Mouse (Mus musculus) midbrain, embryonic 14.5 days (tissue): ENCODE results near the gene Olfr52. TPM values are rescaled to one million over a fixed set of nuclear protein-coding genes. Genes with fewer than 3 reads are reported as not detected.
"Not testable (repeated sequence)": the region's sequence is repeated elsewhere in the genome, so short reads cannot be mapped to it uniquely, and the experiment has no call there.

Experiments used
- ATAC-seq: fragments of 200-750 bp; cut with Nextera tagmentation; 2 replicates; pipeline ENCODE4 v1.8.0; 2017; ENCODE audit warnings: moderate number of reproducible peaks, moderate library complexity; ENCODE audit not compliant: low FRiP score, low TSS enrichment
- DNase-seq: peaks from one replicate; pipeline ENCODE4 v3.0.0-alpha.2; 2015
- H3K27ac ChIP-seq: fragments of 300-500 bp; sonication (generic); replicated peaks from 2 replicates; pipeline ENCODE4 v1.5.1; 2014; ENCODE audit warnings: mild to moderate bottlenecking, low read depth, low read length, moderate library complexity
- H3K27me3 ChIP-seq: fragments of 300-500 bp; sonication (generic); 2 replicates; pipeline ENCODE4 v1.6.1; 2014; ENCODE audit warnings: low read length, control low read depth, mixed read lengths; ENCODE audit not compliant: control insufficient read depth, insufficient read depth
- H3K36me3 ChIP-seq: fragments of 300-500 bp; sonication (generic); 2 replicates; pipeline ENCODE4 v1.6.1; 2014; ENCODE audit warnings: low read length, control low read depth; ENCODE audit not compliant: control insufficient read depth, insufficient read depth
- H3K4me1 ChIP-seq: fragments of 300-500 bp; sonication (generic); 2 replicates; pipeline ENCODE4 v1.6.1; 2014; ENCODE audit warnings: mild to moderate bottlenecking, antibody characterized with exemption, low read length, control low read depth; ENCODE audit not compliant: control insufficient read depth, insufficient read depth
- H3K4me2 ChIP-seq: fragments of 300-500 bp; sonication (generic); 2 replicates; pipeline ENCODE4 v1.6.1; 2014; ENCODE audit warnings: mild to moderate bottlenecking, low read length, moderate library complexity
- H3K4me3 ChIP-seq: fragments of 300-500 bp; sonication (generic); replicated peaks from 2 replicates; pipeline ENCODE4 v1.5.1; 2014; ENCODE audit warnings: low read depth, low read length
- H3K9ac ChIP-seq: fragments of 300-500 bp; sonication (generic); replicated peaks from 2 replicates; pipeline ENCODE4 v1.6.1; 2014; ENCODE audit warnings: mild to moderate bottlenecking, low read length, moderate library complexity
- H3K9me3 ChIP-seq: fragments of 300-500 bp; sonication (generic); 2 replicates; pipeline ENCODE4 v1.6.1; 2016; ENCODE audit warnings: low read length, control low read depth, mixed read lengths; ENCODE audit not compliant: control insufficient read depth
- WGBS: fragments of 180-500 bp; shearing (Covaris S2); extraction: QIAGEN DNeasy Blood & Tissue Kit; methylation state at CpG from one replicate; pipeline ENCODE4 v1.1.7; 2014; 5-methylcytosine and 5-hydroxymethylcytosine counted together
- polyA plus RNA-seq: library from polyadenylated mRNA; unstranded; fragments of >200 nt; fragmentation: Nextera tagmentation; extraction: Ambion mirVana; gene quantifications from 2 replicates; pipeline ENCODE4 v1.2.1, GENCODE M21; 2014

Olfr52 gene
- polyA plus RNA-seq: not detected in 2 replicates

DNA sequence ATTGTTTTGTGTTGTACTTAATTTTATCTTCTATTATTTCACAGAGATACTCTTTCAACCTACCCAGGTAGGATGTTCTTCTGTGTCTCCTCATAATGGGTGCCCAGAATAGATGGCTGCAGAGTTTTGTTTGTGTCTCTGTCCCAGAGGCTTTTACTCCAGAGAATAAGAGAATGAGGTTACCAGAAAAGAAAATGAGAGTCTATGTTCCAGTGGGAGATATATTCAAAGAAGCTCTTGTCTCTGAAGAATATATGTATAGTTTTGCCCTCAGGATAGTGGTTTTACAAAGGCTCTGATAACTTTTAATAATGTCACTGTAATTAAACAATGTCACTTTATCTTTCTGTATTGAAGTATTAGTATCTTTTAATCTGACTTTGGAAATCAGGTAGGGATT, at the start of gene Olfr52:
TSS of gene Olfr52 (minus strand) at position 101 of the 400 bp plus-strand sequence.
- H3K9ac ChIP-seq: no peak within 1 kb of the TSS
- ATAC-seq: no peak
- H3K27ac ChIP-seq: no peak within 1 kb of the TSS

GRCm38 (mm10) chr2:86231301-86231700, 45.8 kb upstream of the Olfr52 start, which contains the start of gene Olfr1047:
Gene Olfr1047 (minus strand): TSS chr2:86231401.
- H3K4me3 ChIP-seq: no peak within 1 kb of the TSS
- ATAC-seq (no peak), DNase-seq (no peak)
- H3K9me3 ChIP-seq: no peaks in the 10 kb centered on the region
- no peak within 1 kb of the TSS for H3K4me2 ChIP-seq
- no peaks in the 10 kb centered on the region for H3K4me1 ChIP-seq
- no peak within 1 kb of the TSS for H3K9ac ChIP-seq
- no peaks in the 10 kb centered on the region for H3K27me3 ChIP-seq
- H3K36me3 ChIP-seq: no peaks in the 10 kb centered on the region
- H3K27ac ChIP-seq: no peak within 1 kb of the TSS
- WGBS: 91% methylated on average over 1 of the region's 1 CpGs

More for the DNA sequence above, at the start of gene Olfr52:
- H3K36me3 ChIP-seq: no peaks in the 10 kb centered on the region
- no peaks in the 10 kb centered on the region for H3K4me1 ChIP-seq
- no peaks in the 10 kb centered on the region for H3K27me3 ChIP-seq
- no peaks in the 10 kb centered on the region for H3K9me3 ChIP-seq
- DNase-seq: no peak
- no peak within 1 kb of the TSS for H3K4me2 ChIP-seq
- H3K4me3 ChIP-seq: no peak within 1 kb of the TSS

DNA sequence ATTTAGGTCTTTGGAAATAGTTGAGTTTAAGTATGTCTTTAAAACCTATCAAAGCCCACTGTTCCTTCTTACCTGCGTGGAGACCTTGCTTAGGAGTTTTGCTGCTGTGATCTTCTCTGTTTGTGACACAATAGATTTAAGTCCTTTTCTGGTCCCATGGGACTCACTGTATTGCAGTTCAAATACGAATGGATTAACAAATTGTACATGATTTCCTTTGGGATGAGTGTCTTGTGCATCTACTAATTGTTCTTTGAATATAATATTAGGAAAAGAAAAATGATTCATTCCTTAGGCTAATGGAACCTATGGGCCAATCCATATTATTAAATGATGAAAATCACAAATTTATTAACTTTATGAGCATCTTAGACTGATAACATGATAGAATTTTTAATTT, 33.7 kb upstream of the Olfr52 start, which contains the start of gene Olfr1046:
TSS of gene Olfr1046 (minus strand) at position 101 of the 400 bp plus-strand sequence.
- H3K9ac ChIP-seq: no peak within 1 kb of the TSS
- 79% methylated on average over 2 of the region's 2 CpGs for WGBS
- no peak within 1 kb of the TSS for H3K4me3 ChIP-seq
- H3K4me1 ChIP-seq: no peaks in the 10 kb centered on the region
- no peaks in the 10 kb centered on the region for H3K27me3 ChIP-seq
- no peak within 1 kb of the TSS for H3K4me2 ChIP-seq
- no peak within 1 kb of the TSS for H3K27ac ChIP-seq
- H3K36me3 ChIP-seq: no peaks in the 10 kb centered on the region
- DNase-seq: no peak
- H3K9me3 ChIP-seq: no peaks in the 10 kb centered on the region
- no peak for ATAC-seq

GRCm38 (mm10) chr2:86202909-86203308, 17.4 kb upstream of the Olfr52 start, which contains the start of gene Olfr1045:
Gene Olfr1045 (minus strand): TSS chr2:86203009.
- no peaks in the 10 kb centered on the region for H3K36me3 ChIP-seq
- no peaks in the 10 kb centered on the region for H3K9me3 ChIP-seq
- no peak within 1 kb of the TSS for H3K9ac ChIP-seq
- no peak for DNase-seq
- H3K27me3 ChIP-seq: no peaks in the 10 kb centered on the region
- H3K4me3 ChIP-seq: no peak within 1 kb of the TSS
- no peak within 1 kb of the TSS for H3K4me2 ChIP-seq
- no peak within 1 kb of the TSS for H3K27ac ChIP-seq
- H3K4me1 ChIP-seq: no peaks in the 10 kb centered on the region
- no peak for ATAC-seq

DNA sequence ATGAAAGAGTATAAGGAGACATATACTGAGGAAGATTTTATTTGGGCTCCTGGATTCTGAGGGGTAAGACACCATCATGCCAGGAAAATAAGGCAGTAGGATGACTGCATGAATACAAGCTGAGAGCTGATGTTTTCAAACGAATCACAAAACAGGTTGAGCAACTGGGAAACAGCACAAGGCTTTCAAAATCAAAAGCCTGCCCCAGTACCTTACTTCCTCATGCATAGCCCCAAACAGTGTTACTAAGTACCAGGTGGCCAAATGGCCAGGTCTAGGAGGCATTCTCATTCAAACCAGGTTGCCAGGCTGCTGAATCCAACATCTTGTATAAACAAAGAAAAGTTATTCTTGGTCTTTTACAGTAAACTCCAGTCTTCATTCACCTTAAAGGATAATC, 10.4 kb upstream of the Olfr52 start:
- Histone ChIP-seq H3K4me3 (no peak overlapping the region), H3K27ac (no peak overlapping the region), H3K4me2 (no peak overlapping the region), H3K9ac (no peak overlapping the region), H3K27me3 (no peaks in the 10 kb centered on the region), H3K9me3 (no peaks in the 10 kb centered on the region), H3K4me1 (no peaks in the 10 kb centered on the region), H3K36me3 (no peaks in the 10 kb centered on the region)
- ATAC-seq: no peak
- WGBS: 51% methylated on average over 1 of the region's 1 CpGs
- DNase-seq: no peak

DNA sequence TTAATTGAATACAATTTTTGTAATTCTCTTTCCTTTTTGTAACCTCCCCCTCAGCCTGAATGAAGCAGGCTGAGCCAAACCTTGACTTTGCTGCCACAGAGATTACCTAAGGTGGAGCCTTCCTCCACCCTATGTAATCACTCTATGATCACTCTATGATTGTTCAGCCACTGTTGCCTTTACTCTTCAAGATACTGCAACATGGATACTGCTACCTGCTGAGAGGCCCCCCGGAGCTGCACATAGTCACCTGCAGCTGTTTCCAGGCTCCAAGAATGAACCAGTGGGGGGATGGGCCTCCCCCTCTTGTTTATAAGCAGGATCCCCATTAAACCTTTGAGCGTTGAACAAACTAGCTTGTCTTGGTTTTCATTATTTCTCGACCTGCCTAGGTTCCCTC, 5.5 kb downstream of the Olfr52 start:
- Histone ChIP-seq H3K27me3 (no peaks in the 10 kb centered on the region), H3K9ac (no peak overlapping the region), H3K36me3 (no peaks in the 10 kb centered on the region), H3K27ac (no peak overlapping the region), H3K4me2 (no peak overlapping the region), H3K9me3 (no peaks in the 10 kb centered on the region), H3K4me3 (no peak overlapping the region), H3K4me1 (no peaks in the 10 kb centered on the region)
- 80% methylated on average over 3 of the region's 3 CpGs for WGBS
- ATAC-seq: no peak
- DNase-seq: no peak

GRCm38 (mm10) chr2:86177720-86178119, 7.8 kb downstream of the Olfr52 start, which contains the start of gene Olfr1044:
Gene Olfr1044 (minus strand): TSS chr2:86177820.
- Histone ChIP-seq H3K9ac (no peak within 1 kb of the TSS), H3K27me3 (no peaks in the 10 kb centered on the region), H3K27ac (no peak within 1 kb of the TSS), H3K4me2 (no peak within 1 kb of the TSS), H3K36me3 (no peaks in the 10 kb centered on the region), H3K9me3 (no peaks in the 10 kb centered on the region), H3K4me3 (no peak within 1 kb of the TSS), H3K4me1 (no peaks in the 10 kb centered on the region)
- no peak for ATAC-seq
- no peak for DNase-seq

DNA sequence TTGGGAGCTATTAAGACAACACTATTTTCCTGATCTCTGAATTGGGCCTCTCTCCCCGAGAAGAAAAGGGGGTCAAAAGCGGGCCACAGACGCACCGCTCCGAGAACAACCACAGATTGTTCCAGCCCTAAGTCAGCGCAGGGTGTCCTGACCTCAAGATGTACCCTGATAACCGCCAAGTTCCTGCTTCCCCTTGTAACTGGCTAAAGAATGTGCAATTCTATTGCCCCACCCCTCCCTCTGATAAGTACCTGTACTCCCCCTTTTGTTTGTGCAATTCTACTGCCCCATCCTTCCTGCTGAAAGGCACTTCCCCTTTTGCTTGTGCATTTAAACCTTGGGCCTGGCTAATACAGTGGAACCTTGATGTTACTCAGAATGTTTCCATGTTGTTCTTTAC, 10.1 kb downstream of the Olfr52 start:
- not testable (repeated sequence) for H3K36me3 ChIP-seq, ATAC-seq, H3K4me1 ChIP-seq, H3K4me2 ChIP-seq, H3K4me3 ChIP-seq, DNase-seq, H3K9ac ChIP-seq, H3K27ac ChIP-seq, H3K9me3 ChIP-seq, H3K27me3 ChIP-seq
- 90% methylated on average over 7 of the region's 7 CpGs for WGBS

DNA sequence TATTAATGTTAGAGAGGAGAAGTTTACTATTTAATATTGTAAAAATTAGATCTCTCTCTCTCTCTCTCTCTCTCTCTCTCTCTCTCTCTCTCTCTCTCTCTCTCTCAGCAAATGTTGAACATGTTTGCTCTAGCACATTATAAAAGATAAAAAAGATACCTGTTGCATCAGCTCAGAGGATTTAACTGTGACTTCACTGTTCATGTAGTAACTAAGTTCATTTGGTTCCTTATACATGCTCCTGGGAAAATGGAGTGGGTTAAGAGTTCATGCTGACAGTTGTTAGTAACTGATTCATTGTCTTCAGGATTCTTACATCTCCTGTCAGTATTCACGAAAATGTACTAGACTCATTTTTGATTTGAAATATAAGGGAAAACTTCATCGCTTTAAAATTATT, 18.1 kb downstream of the Olfr52 start, which contains the start of gene Olfr1043:
TSS of gene Olfr1043 (minus strand) at position 101 of the 400 bp plus-strand sequence.
- H3K9ac ChIP-seq: no peak within 1 kb of the TSS
- ATAC-seq (no peak), DNase-seq (no peak)
- no peak within 1 kb of the TSS for H3K27ac ChIP-seq
- H3K36me3 ChIP-seq: no peaks in the 10 kb centered on the region
- WGBS: 93% methylated on average over 2 of the region's 2 CpGs
- H3K27me3 ChIP-seq: no peaks in the 10 kb centered on the region
- H3K4me3 ChIP-seq: no peak within 1 kb of the TSS
- no peak within 1 kb of the TSS for H3K4me2 ChIP-seq
- no peaks in the 10 kb centered on the region for H3K9me3 ChIP-seq
- H3K4me1 ChIP-seq: no peaks in the 10 kb centered on the region
